Mouse (Mus musculus) liver, adult 2 months (tissue): Measurements from ENCODE around the gene Hils1. TPM values are rescaled to one million over a fixed set of nuclear protein-coding genes. Genes with fewer than 3 reads are reported as not detected.

Experiments
- DNase-seq: peaks from one replicate; pipeline ENCODE4 v3.0.0-alpha.2; 2011; ENCODE audit warnings: low read depth, low spot score; ENCODE audit errors: extremely low read depth
- H3K27ac ChIP-seq: fragments of 200-500 bp; replicated peaks from 2 replicates; pipeline ENCODE4 v1.5.1; 2012; ENCODE audit warnings: low read depth, mild to moderate bottlenecking, control low read depth, inconsistent platforms, low read length; ENCODE audit not compliant: insufficient read depth
- H3K27me3 ChIP-seq: fragments of 200-500 bp; 2 replicates; pipeline ENCODE4 v1.6.1; 2012; ENCODE audit warnings: mild to moderate bottlenecking, moderate library complexity, low read length, inconsistent platforms; ENCODE audit not compliant: control insufficient read depth, insufficient read depth
- H3K36me3 ChIP-seq: fragments of 200-500 bp; 2 replicates; pipeline ENCODE4 v1.6.1; 2012; ENCODE audit warnings: low read length, inconsistent platforms; ENCODE audit not compliant: control insufficient read depth, insufficient read depth
- H3K4me1 ChIP-seq: fragments of 200-500 bp; 2 replicates; pipeline ENCODE4 v1.6.1; 2011; ENCODE audit warnings: low read length; ENCODE audit not compliant: control insufficient read depth, insufficient read depth
- H3K4me3 ChIP-seq: fragments of 200-500 bp; 2 replicates; pipeline ENCODE4 v1.5.1; 2011; ENCODE audit warnings: low read depth, mild to moderate bottlenecking, control low read depth, low read length, moderate library complexity; ENCODE audit not compliant: insufficient read depth
- H3K79me2 ChIP-seq: fragments of 200-500 bp; 2 replicates; pipeline ENCODE4 v1.6.1; 2012; ENCODE audit warnings: inconsistent platforms, mild to moderate bottlenecking, low read length, moderate library complexity; ENCODE audit not compliant: control insufficient read depth, insufficient read depth
- H3K9ac ChIP-seq: fragments of 200-500 bp; 2 replicates; pipeline ENCODE4 v1.6.1; 2012; ENCODE audit warnings: low read depth, mild to moderate bottlenecking, control low read depth, inconsistent platforms, low read length
- CTCF ChIP-seq: fragments of 200-500 bp; IDR thresholded peaks from 2 replicates; pipeline ENCODE4 v1.5.1; 2011; ENCODE audit warnings: low read depth, low read length, control low read depth
- POLR2A ChIP-seq: fragments of 200-500 bp; IDR thresholded peaks from 2 replicates; pipeline ENCODE4 v1.6.1; 2011; ENCODE audit warnings: low read length, control low read depth; ENCODE audit not compliant: insufficient read depth; ENCODE audit errors: extremely low read depth
- WGBS: fragments of 180-500 bp; shearing (Covaris S2); methylation state at CpG from one replicate; pipeline ENCODE4 v1.1.7; 2018; 5-methylcytosine and 5-hydroxymethylcytosine counted together
- polyA plus RNA-seq: library from polyadenylated mRNA; depleted of rRNA; stranded (reverse); fragments of >200 nt; gene quantifications from 2 replicates; pipeline ENCODE4 v1.2.3, GENCODE M21; 2012
- total RNA-seq: library from RNA; depleted of rRNA; stranded (reverse); fragments of >200 nt; gene quantifications from 2 replicates; pipeline ENCODE4 v1.2.3, GENCODE M21; 2014

The Hils1 gene
- total and polyA plus RNA-seq, 2 experiments = not detected

GRCm38 (mm10) chr11:94970210-94970943 is 3.0 kb downstream of the Hils1 start:
- Histone ChIP-seq H3K27me3 (no peaks in the 10 kb centered on the region), H3K9ac (no peak overlapping the region), H3K4me3 (no peak overlapping the region), H3K27ac (no peak overlapping the region), H3K79me2 (no peaks in the 10 kb centered on the region), H3K36me3 (no peaks in the 10 kb centered on the region), H3K4me1 (no peaks in the 10 kb centered on the region)
- TF ChIP-seq POLR2A (no peak), CTCF (no peak)
- WGBS = 53% methylated on average over 15 of the region's 15 CpGs
- DNase-seq = peak; percentile 37

GRCm38 (mm10) chr11:94971895-94972615 is 4.7 kb downstream of the Hils1 start:
- Histone ChIP-seq H3K4me1 (no peaks in the 10 kb centered on the region), H3K27ac (no peak overlapping the region), H3K79me2 (no peaks in the 10 kb centered on the region), H3K27me3 (no peaks in the 10 kb centered on the region), H3K36me3 (no peaks in the 10 kb centered on the region), H3K9ac (no peak overlapping the region), H3K4me3 (no peak overlapping the region)
- no peak for DNase-seq
- TF ChIP-seq CTCF (no peak), POLR2A (no peak)
- WGBS = 62% methylated on average over 16 of the region's 16 CpGs

- TF ChIP-seq CTCF (no peak), POLR2A (no peak)
- DNase-seq = no peak
- Histone ChIP-seq H3K36me3 (no peaks in the 10 kb centered on the region), H3K27ac (no peak overlapping the region), H3K27me3 (no peaks in the 10 kb centered on the region), H3K4me3 (no peak overlapping the region), H3K79me2 (no peaks in the 10 kb centered on the region), H3K9ac (no peak overlapping the region), H3K4me1 (no peaks in the 10 kb centered on the region)
- 72% methylated on average over 5 of the region's 5 CpGs for WGBS
Measured at GRCm38 (mm10) chr11:94972887-94973286, 5.5 kb downstream of the Hils1 start.

GRCm38 (mm10) chr11:94973313-94973712 is 5.9 kb downstream of the Hils1 start:
- TF ChIP-seq POLR2A (no peak), CTCF (no peak)
- H3K9ac ChIP-seq = no peak overlapping the region

GRCm38 (mm10) chr11:94974951-94975350 is 7.6 kb downstream of the Hils1 start:
- no peak for TF ChIP-seq POLR2A
- no peak for TF ChIP-seq CTCF
- no peak for DNase-seq
- 58% methylated on average over 2 of the region's 2 CpGs for WGBS

More at GRCm38 (mm10) chr11:94973313-94973712, 5.9 kb downstream of the Hils1 start:
- Histone ChIP-seq H3K36me3 (no peaks in the 10 kb centered on the region), H3K79me2 (no peaks in the 10 kb centered on the region), H3K4me1 (no peaks in the 10 kb centered on the region), H3K4me3 (no peak overlapping the region), H3K27me3 (no peaks in the 10 kb centered on the region), H3K27ac (no peak overlapping the region)
- DNase-seq = no peak
- WGBS = 76% methylated on average over 4 of the region's 4 CpGs

GRCm38 (mm10) chr11:94976199-94976598 is 8.8 kb downstream of the Hils1 start, which contains the start of gene Sgca:
Sgca (minus strand) TSS chr11:94976327.
- Histone ChIP-seq H3K27ac (no peak within 1 kb of the TSS), H3K79me2 (no peaks in the 10 kb centered on the region), H3K4me1 (no peaks in the 10 kb centered on the region; the same call in 1 of the 2 replicates), H3K9ac (no peak within 1 kb of the TSS), H3K4me3 (no peak within 1 kb of the TSS), H3K36me3 (no peaks in the 10 kb centered on the region), H3K27me3 (no peaks in the 10 kb centered on the region)
- DNase-seq = no peak
- no peak for TF ChIP-seq CTCF
- TF ChIP-seq POLR2A = no peak
- 78% methylated on average over 5 of the region's 5 CpGs for WGBS

More at GRCm38 (mm10) chr11:94974951-94975350, 7.6 kb downstream of the Hils1 start:
- no peak overlapping the region for H3K4me3 ChIP-seq
- H3K4me1 ChIP-seq = no peaks in the 10 kb centered on the region; the same call in 1 of the 2 replicates
- no peaks in the 10 kb centered on the region for H3K36me3 ChIP-seq
- no peak overlapping the region for H3K9ac ChIP-seq
- no peaks in the 10 kb centered on the region for H3K27me3 ChIP-seq
- no peaks in the 10 kb centered on the region for H3K79me2 ChIP-seq
- no peak overlapping the region for H3K27ac ChIP-seq
